Mouse (Mus musculus) embryonic facial prominence, embryonic 14.5 days (tissue): ENCODE data around the gene Adamts12. TPM values are rescaled to one million over a fixed set of nuclear protein-coding genes. Genes with fewer than 3 reads are reported as not detected.

ENCODE experiments used
- ATAC-seq: fragments of 200-750 bp; cut with Nextera tagmentation; 2 replicates; pipeline ENCODE4 v1.8.0; 2017; ENCODE audit warnings: low read depth, moderate number of reproducible peaks, moderate TSS enrichment
- DNase-seq: peaks from one replicate; pipeline ENCODE4 v3.0.0-alpha.2; 2015; ENCODE audit warnings: low spot score
- H3K27ac ChIP-seq: fragments of 300-500 bp; sonication (generic); replicated peaks from 2 replicates; pipeline ENCODE4 v1.5.1; 2014; ENCODE audit warnings: low read depth, mild to moderate bottlenecking, low read length, moderate library complexity
- H3K27me3 ChIP-seq: fragments of 300-500 bp; sonication (generic); replicated peaks from 2 replicates; pipeline ENCODE4 v1.6.1; 2014; ENCODE audit warnings: low read length; ENCODE audit not compliant: control insufficient read depth, insufficient read depth
- H3K36me3 ChIP-seq: fragments of 300-500 bp; sonication (generic); 2 replicates; pipeline ENCODE4 v1.6.1; 2014; ENCODE audit warnings: low read length, mixed read lengths; ENCODE audit not compliant: control insufficient read depth, insufficient read depth
- H3K4me1 ChIP-seq: fragments of 300-500 bp; sonication (generic); 2 replicates; pipeline ENCODE4 v1.6.1; 2014; ENCODE audit warnings: antibody characterized with exemption, low read length; ENCODE audit not compliant: control insufficient read depth, insufficient read depth
- H3K4me2 ChIP-seq: fragments of 300-500 bp; sonication (generic); 2 replicates; pipeline ENCODE4 v1.6.1; 2014; ENCODE audit warnings: low read depth, mild to moderate bottlenecking, low read length, moderate library complexity, mixed read lengths
- H3K4me3 ChIP-seq: fragments of 300-500 bp; sonication (generic); 2 replicates; pipeline ENCODE4 v1.5.1; 2014; ENCODE audit warnings: low read depth, mild to moderate bottlenecking, low read length
- H3K9ac ChIP-seq: fragments of 300-500 bp; sonication (generic); 2 replicates; pipeline ENCODE4 v1.6.1; 2014; ENCODE audit warnings: low read depth, mild to moderate bottlenecking, low read length, moderate library complexity, mixed read lengths
- H3K9me3 ChIP-seq: fragments of 300-500 bp; sonication (generic); 2 replicates; pipeline ENCODE4 v1.6.1; 2016; ENCODE audit warnings: low read length; ENCODE audit not compliant: control insufficient read depth
- WGBS: fragments of 180-500 bp; shearing (Covaris S2); extraction: QIAGEN DNeasy Blood & Tissue Kit; methylation state at CpG from one replicate; pipeline ENCODE4 v1.1.7; 2014; 5-methylcytosine and 5-hydroxymethylcytosine counted together
- polyA plus RNA-seq: library from polyadenylated mRNA; unstranded; fragments of >200 nt; fragmentation: Nextera tagmentation; extraction: Ambion mirVana; gene quantifications from 2 replicates; pipeline ENCODE4 v1.2.1, GENCODE M21; 2014

The Adamts12 gene
- polyA plus RNA-seq, 1 experiment from 2014 or later = 12.8 TPM

DNA sequence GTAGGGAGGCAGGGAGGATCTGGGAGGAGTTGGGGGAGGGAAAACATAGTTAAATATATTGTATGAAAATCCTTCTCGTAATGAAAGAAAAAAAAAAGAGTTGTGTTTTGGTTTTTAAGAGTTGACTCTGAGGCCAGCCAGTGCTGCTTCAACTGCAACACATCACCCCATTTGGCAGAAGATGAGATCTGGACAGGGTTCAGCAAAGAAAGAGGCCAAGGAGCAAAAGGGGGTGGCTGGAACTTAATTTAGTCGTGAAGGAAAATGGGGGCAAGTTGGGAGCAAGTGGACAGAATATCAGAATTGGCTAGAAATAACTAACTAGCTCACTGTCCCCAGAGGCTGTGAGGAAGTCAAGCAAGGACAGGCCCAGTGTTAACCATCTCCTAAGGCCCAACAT lies 51.7 kb downstream of the Adamts12 start:
- Histone ChIP-seq H3K27ac (no peak overlapping the region), H3K9me3 (no peaks in the 10 kb centered on the region), H3K27me3 (no peaks in the 10 kb centered on the region), H3K4me2 (no peak overlapping the region), H3K4me1 (0 out of 2 replicates have a peak, but pooled peaks cover 5% of the 10 kb centered on the region), H3K36me3 (no peaks in the 10 kb centered on the region), H3K4me3 (no peak overlapping the region), H3K9ac (no peak overlapping the region)
- 65% methylated on average over 2 of the region's 2 CpGs for WGBS
- DNase-seq (peak; percentile 36), ATAC-seq (no peak; the same call in 1 of the 2 replicates)

DNA sequence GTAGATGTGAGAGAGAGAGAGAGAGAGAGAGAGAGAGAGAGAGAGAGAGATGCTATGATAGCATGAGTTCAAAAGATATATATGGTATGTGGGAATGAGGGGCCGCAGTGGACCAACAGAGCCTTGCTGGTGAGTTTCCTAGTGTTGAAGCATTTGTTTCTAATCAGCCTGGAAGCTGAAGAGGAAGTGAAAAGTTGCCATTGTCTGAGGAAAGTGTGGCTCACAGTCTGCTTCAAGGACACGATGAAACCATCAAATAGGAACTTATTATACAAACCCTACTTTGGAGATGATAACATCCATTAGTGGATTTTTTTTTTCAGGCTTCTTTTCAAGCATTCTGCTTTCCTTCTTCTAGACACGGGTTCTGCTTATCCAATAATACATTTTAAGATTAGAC lies 52.3 kb downstream of the Adamts12 start:
- no peak for ATAC-seq
- Histone ChIP-seq H3K4me1 (0 out of 2 replicates have a peak, but pooled peaks cover 5% of the 10 kb centered on the region), H3K9me3 (no peaks in the 10 kb centered on the region), H3K36me3 (no peaks in the 10 kb centered on the region), H3K27ac (no peak overlapping the region), H3K9ac (no peak overlapping the region), H3K27me3 (no peaks in the 10 kb centered on the region), H3K4me3 (no peak overlapping the region), H3K4me2 (no peak overlapping the region)
- WGBS = 50% methylated on average over 3 of the region's 3 CpGs
- no peak for DNase-seq

DNA sequence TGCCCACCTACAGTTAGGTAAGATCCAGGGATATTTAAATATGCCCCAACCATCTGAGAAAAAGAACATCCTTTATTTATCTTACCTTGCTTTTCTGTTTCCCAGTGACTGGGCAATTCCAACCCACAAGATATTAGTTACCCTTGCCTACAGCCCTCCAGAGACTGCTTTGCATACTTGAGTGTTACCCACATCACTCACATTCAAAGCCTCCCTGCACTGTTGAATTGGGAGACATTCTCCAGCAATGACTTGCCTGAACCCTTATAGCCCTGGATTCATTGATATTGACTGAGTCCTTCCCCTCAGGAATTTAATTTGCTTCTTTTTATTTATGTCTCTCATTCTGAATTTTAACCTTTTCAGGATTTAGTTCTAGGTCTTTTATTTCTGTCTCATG lies 53.8 kb downstream of the Adamts12 start:
- no peak for ATAC-seq
- no peak overlapping the region for H3K4me3 ChIP-seq
- H3K27ac ChIP-seq = no peak overlapping the region
- H3K4me2 ChIP-seq = no peak overlapping the region
- H3K36me3 ChIP-seq = no peaks in the 10 kb centered on the region
- no peaks in the 10 kb centered on the region for H3K27me3 ChIP-seq
- peaks cover 9% of the 10 kb centered on the region for H3K4me1 ChIP-seq
- H3K9ac ChIP-seq = no peak overlapping the region
- DNase-seq = no peak
- no peaks in the 10 kb centered on the region for H3K9me3 ChIP-seq

- DNase-seq (no peak), ATAC-seq (no peak)
- H3K4me1 ChIP-seq = peaks cover 4% of the 10 kb centered on the region
- 44% methylated on average over 1 of the region's 1 CpGs for WGBS
- H3K4me3 ChIP-seq = no peak overlapping the region
- no peaks in the 10 kb centered on the region for H3K27me3 ChIP-seq
- no peak overlapping the region for H3K4me2 ChIP-seq
- no peaks in the 10 kb centered on the region for H3K36me3 ChIP-seq
- no peak overlapping the region for H3K27ac ChIP-seq
- no peaks in the 10 kb centered on the region for H3K9me3 ChIP-seq
- no peak overlapping the region for H3K9ac ChIP-seq
Observed at GRCm38 (mm10) chr15:11121721-11122120, 57.1 kb downstream of the Adamts12 start.

- Histone ChIP-seq H3K4me3 (no peak overlapping the region), H3K4me2 (no peak overlapping the region), H3K27me3 (no peaks in the 10 kb centered on the region), H3K4me1 (peaks cover 4% of the 10 kb centered on the region), H3K9me3 (no peaks in the 10 kb centered on the region), H3K27ac (no peak overlapping the region), H3K9ac (no peak overlapping the region), H3K36me3 (no peaks in the 10 kb centered on the region)
- ATAC-seq = no peak
- DNase-seq = no peak
Observed at GRCm38 (mm10) chr15:11125361-11125760, 60.8 kb downstream of the Adamts12 start.

GRCm38 (mm10) chr15:11128457-11128856 lies 63.9 kb downstream of the Adamts12 start:
- Histone ChIP-seq H3K9ac (no peak overlapping the region), H3K27ac (no peak overlapping the region), H3K27me3 (no peaks in the 10 kb centered on the region), H3K36me3 (no peaks in the 10 kb centered on the region), H3K9me3 (no peaks in the 10 kb centered on the region), H3K4me3 (no peak overlapping the region), H3K4me2 (no peak overlapping the region), H3K4me1 (no peaks in the 10 kb centered on the region)
- WGBS = 54% methylated on average over 6 of the region's 6 CpGs
- ATAC-seq (no peak), DNase-seq (no peak)

- Histone ChIP-seq H3K4me3 (no peak overlapping the region), H3K27me3 (no peaks in the 10 kb centered on the region), H3K27ac (no peak overlapping the region), H3K4me2 (no peak overlapping the region), H3K9me3 (no peaks in the 10 kb centered on the region), H3K4me1 (no peaks in the 10 kb centered on the region), H3K36me3 (no peaks in the 10 kb centered on the region), H3K9ac (no peak overlapping the region)
- ATAC-seq (no peak), DNase-seq (no peak)
- 84% methylated on average over 5 of the region's 5 CpGs for WGBS
Observed at GRCm38 (mm10) chr15:11132586-11133558, 68.3 kb downstream of the Adamts12 start.

GRCm38 (mm10) chr15:11145581-11145980 lies 81.0 kb downstream of the Adamts12 start:
- 53% methylated on average over 3 of the region's 3 CpGs for WGBS
- H3K27me3 ChIP-seq = no peaks in the 10 kb centered on the region

GRCm38 (mm10) chr15:11159386-11159785 lies 94.8 kb downstream of the Adamts12 start:
- Histone ChIP-seq H3K9me3 (no peaks in the 10 kb centered on the region), H3K36me3 (no peaks in the 10 kb centered on the region), H3K9ac (no peak overlapping the region), H3K4me2 (no peak overlapping the region), H3K27ac (no peak overlapping the region), H3K4me3 (no peak overlapping the region), H3K4me1 (no peaks in the 10 kb centered on the region), H3K27me3 (no peaks in the 10 kb centered on the region)
- no peak for ATAC-seq
- no peak for DNase-seq
- WGBS = 61% methylated on average over 6 of the region's 6 CpGs

More at GRCm38 (mm10) chr15:11145581-11145980, 81.0 kb downstream of the Adamts12 start:
- DNase-seq (no peak), ATAC-seq (no peak)
- Histone ChIP-seq H3K9me3 (0 out of 2 replicates have a peak, but pooled peaks cover 3% of the 10 kb centered on the region), H3K4me1 (no peaks in the 10 kb centered on the region), H3K4me3 (no peak overlapping the region), H3K27ac (no peak overlapping the region), H3K4me2 (no peak overlapping the region), H3K36me3 (no peaks in the 10 kb centered on the region), H3K9ac (no peak overlapping the region)
